Mouse (Mus musculus) testis, adult 2 months (tissue): ENCODE measurements around the gene Lamb1.

Experiments used
- CTCF ChIP-seq: fragments of 200-500 bp; IDR thresholded peaks from 2 replicates; pipeline ENCODE4 v1.5.1; 2012; ENCODE audit warnings: low read depth, mild to moderate bottlenecking, inconsistent platforms, low read length, moderate library complexity; ENCODE audit not compliant: control insufficient read depth, insufficient read depth, insufficient replicate concordance
- POLR2A ChIP-seq: fragments of 200-500 bp; IDR thresholded peaks from 2 replicates; pipeline ENCODE4 v1.6.1; 2012; ENCODE audit warnings: low read depth, mild to moderate bottlenecking, inconsistent platforms, low read length, moderate library complexity; ENCODE audit not compliant: control insufficient read depth

DNA sequence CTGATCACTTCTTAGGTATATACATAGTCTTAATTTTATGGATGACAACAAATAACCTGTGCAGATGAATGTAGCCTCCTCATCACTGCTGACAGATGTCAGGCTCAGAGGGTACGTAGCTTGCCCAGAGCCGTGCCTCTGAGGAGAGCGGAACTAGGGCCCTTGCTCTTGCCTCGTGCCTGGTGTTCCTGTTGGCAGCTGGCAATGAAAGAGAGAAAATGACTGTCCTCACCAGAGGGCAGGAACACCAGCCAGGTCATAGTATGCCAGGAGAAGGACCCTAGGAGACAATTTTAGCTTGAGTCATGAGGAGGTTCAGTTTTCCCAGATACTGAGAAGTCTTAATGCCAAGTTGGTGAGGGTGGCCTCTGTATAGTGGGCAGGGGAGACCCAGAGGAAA is 48.1 kb downstream of the Lamb1 start:
- TF ChIP-seq POLR2A (no peak), CTCF (no peak)
